Mouse (Mus musculus) liver, embryonic 15.5 days (tissue): ENCODE results near the gene Thsd7b. TPM values are rescaled to one million over a fixed set of nuclear protein-coding genes. Genes with fewer than 3 reads are reported as not detected.
"Not testable (repeated sequence)": the region's sequence is repeated elsewhere in the genome, so short reads cannot be mapped to it uniquely, and the experiment has no call there.

Experiments used
- ATAC-seq: fragments of 200-750 bp; cut with Nextera tagmentation; 2 replicates; pipeline ENCODE4 v1.8.0; 2017; ENCODE audit warnings: moderate number of reproducible peaks, mild to moderate bottlenecking, moderate library complexity; ENCODE audit not compliant: insufficient read depth
- H3K27ac ChIP-seq: fragments of 300-500 bp; sonication (generic); replicated peaks from 2 replicates; pipeline ENCODE4 v1.5.1; 2015; ENCODE audit warnings: mild to moderate bottlenecking, inconsistent platforms
- H3K27me3 ChIP-seq: fragments of 300-500 bp; sonication (generic); 2 replicates; pipeline ENCODE4 v1.6.1; 2015; ENCODE audit warnings: mild to moderate bottlenecking, inconsistent platforms
- H3K36me3 ChIP-seq: fragments of 300-500 bp; sonication (generic); replicated peaks from 2 replicates; pipeline ENCODE4 v1.6.1; 2015; ENCODE audit warnings: moderate library complexity, mild to moderate bottlenecking, inconsistent platforms
- H3K4me1 ChIP-seq: fragments of 300-500 bp; sonication (generic); replicated peaks from 2 replicates; pipeline ENCODE4 v1.6.1; 2015; ENCODE audit warnings: inconsistent platforms
- H3K4me2 ChIP-seq: fragments of 300-500 bp; sonication (generic); 2 replicates; pipeline ENCODE4 v1.6.1; 2015; ENCODE audit warnings: moderate library complexity, mild to moderate bottlenecking, inconsistent platforms
- H3K4me3 ChIP-seq: fragments of 300-500 bp; sonication (generic); replicated peaks from 2 replicates; pipeline ENCODE4 v1.5.1; 2015; ENCODE audit warnings: mild to moderate bottlenecking, inconsistent platforms
- H3K9ac ChIP-seq: fragments of 300-500 bp; sonication (generic); 2 replicates; pipeline ENCODE4 v1.6.1; 2015; ENCODE audit warnings: moderate library complexity, mild to moderate bottlenecking, inconsistent platforms
- H3K9me3 ChIP-seq: fragments of 300-500 bp; sonication (generic); replicated peaks from 2 replicates; pipeline ENCODE4 v1.6.1; 2016; ENCODE audit warnings: inconsistent platforms
- WGBS: fragments of 180-500 bp; shearing (Covaris S2); methylation state at CpG from one replicate; pipeline ENCODE4 v1.1.7; 2015; ENCODE audit warnings: mixed read lengths; ENCODE audit not compliant: insufficient replicate concordance; 5-methylcytosine and 5-hydroxymethylcytosine counted together
- polyA plus RNA-seq: library from polyadenylated mRNA; unstranded; fragments of >200 nt; fragmentation: Nextera tagmentation; extraction: Ambion mirVana; gene quantifications from 2 replicates; pipeline ENCODE4 v1.2.1, GENCODE M21; 2015

Gene Thsd7b
- polyA plus RNA-seq, 1 experiment from 2014 or later, result 0.48 TPM

- no peak for ATAC-seq
- no peaks in the 10 kb centered on the region for H3K9me3 ChIP-seq
- H3K36me3 ChIP-seq, result no peaks in the 10 kb centered on the region
- no peak overlapping the region for H3K9ac ChIP-seq
- H3K27ac ChIP-seq, result no peak overlapping the region
- H3K4me2 ChIP-seq, result no peak overlapping the region
- WGBS, result 60% methylated on average over 8 of the region's 8 CpGs
- H3K4me1 ChIP-seq, result no peaks in the 10 kb centered on the region
- no peaks in the 10 kb centered on the region for H3K27me3 ChIP-seq
- H3K4me3 ChIP-seq, result no peak overlapping the region
Observed at GRCm38 (mm10) chr1:129644252-129644861, 371.3 kb downstream of the Thsd7b start.

GRCm38 (mm10) chr1:129651448-129651847 lies 378.3 kb downstream of the Thsd7b start:
- WGBS, result 51% methylated on average over 6 of the region's 6 CpGs
- not testable (repeated sequence) for H3K4me3 ChIP-seq, ATAC-seq, H3K4me1 ChIP-seq, H3K9ac ChIP-seq, H3K27me3 ChIP-seq, H3K36me3 ChIP-seq, H3K4me2 ChIP-seq, H3K27ac ChIP-seq, H3K9me3 ChIP-seq

GRCm38 (mm10) chr1:129658045-129658444 lies 384.9 kb downstream of the Thsd7b start:
- ATAC-seq, result no peak
- no peak overlapping the region for H3K9ac ChIP-seq
- no peak overlapping the region for H3K4me3 ChIP-seq
- H3K4me1 ChIP-seq, result no peaks in the 10 kb centered on the region
- no peak overlapping the region for H3K4me2 ChIP-seq
- 13% methylated on average over 3 of the region's 3 CpGs for WGBS
- no peaks in the 10 kb centered on the region for H3K36me3 ChIP-seq
- no peak overlapping the region for H3K27ac ChIP-seq
- H3K27me3 ChIP-seq, result no peaks in the 10 kb centered on the region
- H3K9me3 ChIP-seq, result no peaks in the 10 kb centered on the region

- no peaks in the 10 kb centered on the region for H3K9me3 ChIP-seq
- no peak for ATAC-seq
- no peaks in the 10 kb centered on the region for H3K36me3 ChIP-seq
- no peaks in the 10 kb centered on the region for H3K27me3 ChIP-seq
- WGBS, result 45% methylated on average over 1 of the region's 1 CpGs
- H3K27ac ChIP-seq, result no peak overlapping the region
- H3K4me1 ChIP-seq, result no peaks in the 10 kb centered on the region
- H3K4me2 ChIP-seq, result no peak overlapping the region
- H3K9ac ChIP-seq, result no peak overlapping the region
- no peak overlapping the region for H3K4me3 ChIP-seq
Observed at GRCm38 (mm10) chr1:129675878-129676277, 402.8 kb downstream of the Thsd7b start.

- no peak overlapping the region for H3K27ac ChIP-seq
- H3K9me3 ChIP-seq, result no peaks in the 10 kb centered on the region
- no peaks in the 10 kb centered on the region for H3K27me3 ChIP-seq
- no peak overlapping the region for H3K9ac ChIP-seq
- ATAC-seq, result no peak
- H3K4me1 ChIP-seq, result no peaks in the 10 kb centered on the region
- no peak overlapping the region for H3K4me2 ChIP-seq
- no peak overlapping the region for H3K4me3 ChIP-seq
- H3K36me3 ChIP-seq, result no peaks in the 10 kb centered on the region
- WGBS, result 45% methylated on average over 4 of the region's 4 CpGs
Observed at GRCm38 (mm10) chr1:129678851-129679250, 405.7 kb downstream of the Thsd7b start.

GRCm38 (mm10) chr1:129705701-129706100 lies 432.6 kb downstream of the Thsd7b start:
- Histone ChIP-seq H3K9me3 (no peaks in the 10 kb centered on the region), H3K27me3 (no peaks in the 10 kb centered on the region), H3K4me1 (no peaks in the 10 kb centered on the region), H3K36me3 (no peaks in the 10 kb centered on the region), H3K4me2 (no peak overlapping the region), H3K9ac (no peak overlapping the region), H3K4me3 (no peak overlapping the region), H3K27ac (no peak overlapping the region)
- no peak for ATAC-seq
- 50% methylated on average over 1 of the region's 1 CpGs for WGBS

GRCm38 (mm10) chr1:129712706-129713105 lies 439.6 kb downstream of the Thsd7b start:
- Histone ChIP-seq H3K4me1 (no peaks in the 10 kb centered on the region), H3K9ac (no peak overlapping the region), H3K27me3 (no peaks in the 10 kb centered on the region), H3K4me3 (no peak overlapping the region), H3K36me3 (no peaks in the 10 kb centered on the region), H3K27ac (no peak overlapping the region), H3K9me3 (no peaks in the 10 kb centered on the region), H3K4me2 (no peak overlapping the region)
- ATAC-seq, result no peak
- WGBS, result 64% methylated on average over 3 of the region's 3 CpGs

- H3K4me1 ChIP-seq, result no peaks in the 10 kb centered on the region
- H3K27ac ChIP-seq, result no peak overlapping the region
- no peaks in the 10 kb centered on the region for H3K9me3 ChIP-seq
- H3K36me3 ChIP-seq, result no peaks in the 10 kb centered on the region
- no peak overlapping the region for H3K9ac ChIP-seq
- H3K27me3 ChIP-seq, result no peaks in the 10 kb centered on the region
- no peak for ATAC-seq
- H3K4me2 ChIP-seq, result no peak overlapping the region
- H3K4me3 ChIP-seq, result no peak overlapping the region
- WGBS, result 75% methylated on average over 3 of the region's 3 CpGs
Observed at GRCm38 (mm10) chr1:129713571-129713970, 440.5 kb downstream of the Thsd7b start.

GRCm38 (mm10) chr1:129719592-129719991 lies 446.5 kb downstream of the Thsd7b start:
- ATAC-seq, result no peak
- Histone ChIP-seq H3K9me3 (no peaks in the 10 kb centered on the region), H3K4me1 (no peaks in the 10 kb centered on the region), H3K27ac (no peak overlapping the region), H3K27me3 (no peaks in the 10 kb centered on the region), H3K9ac (no peak overlapping the region), H3K4me2 (no peak overlapping the region), H3K36me3 (no peaks in the 10 kb centered on the region), H3K4me3 (no peak overlapping the region)

GRCm38 (mm10) chr1:129731991-129732390 lies 458.9 kb downstream of the Thsd7b start:
- Histone ChIP-seq H3K36me3 (no peaks in the 10 kb centered on the region), H3K4me1 (no peaks in the 10 kb centered on the region), H3K9ac (no peak overlapping the region), H3K9me3 (no peaks in the 10 kb centered on the region), H3K27me3 (no peaks in the 10 kb centered on the region), H3K4me2 (no peak overlapping the region), H3K4me3 (no peak overlapping the region), H3K27ac (no peak overlapping the region)
- 62% methylated on average over 2 of the region's 2 CpGs for WGBS
- no peak for ATAC-seq

- ATAC-seq, result no peak
- Histone ChIP-seq H3K27me3 (no peaks in the 10 kb centered on the region), H3K4me1 (no peaks in the 10 kb centered on the region), H3K9me3 (no peaks in the 10 kb centered on the region), H3K27ac (no peak overlapping the region), H3K4me2 (no peak overlapping the region), H3K9ac (no peak overlapping the region), H3K36me3 (no peaks in the 10 kb centered on the region), H3K4me3 (no peak overlapping the region)
- WGBS, result 55% methylated on average over 3 of the region's 3 CpGs
Observed at GRCm38 (mm10) chr1:129747595-129747994, 474.5 kb downstream of the Thsd7b start.

- H3K36me3 ChIP-seq, result no peaks in the 10 kb centered on the region
- no peak for ATAC-seq
- no peak overlapping the region for H3K9ac ChIP-seq
- no peak overlapping the region for H3K4me2 ChIP-seq
- no peaks in the 10 kb centered on the region for H3K27me3 ChIP-seq
- no peaks in the 10 kb centered on the region for H3K4me1 ChIP-seq
- no peaks in the 10 kb centered on the region for H3K9me3 ChIP-seq
- H3K27ac ChIP-seq, result no peak overlapping the region
- 33% methylated on average over 1 of the region's 1 CpGs for WGBS
- no peak overlapping the region for H3K4me3 ChIP-seq
Observed at GRCm38 (mm10) chr1:129756548-129757240, 483.6 kb downstream of the Thsd7b start.
